Mouse (Mus musculus) erythroblast, embryonic 14.5 days (primary cell): ENCODE results near the gene Adgrg3.

Experiments used
- GATA1 ChIP-seq: IDR thresholded peaks from 2 replicates; pipeline ENCODE4 v1.6.1; 2012; ENCODE audit warnings: low read length, inconsistent platforms, mixed read lengths
- TAL1 ChIP-seq: IDR thresholded peaks from 3 replicates; pipeline ENCODE4 v1.6.1; 2012; ENCODE audit warnings: low read length, inconsistent platforms, mixed read lengths

- TF ChIP-seq GATA1, result no peak
- no peak for TF ChIP-seq TAL1
Measured at GRCm38 (mm10) chr8:94985023-94985422, 32.5 kb upstream of the Adgrg3 start.
